Mouse (Mus musculus) limb, embryonic 12.5 days (tissue): Measurements from ENCODE around the gene Sept10. TPM values are rescaled to one million over a fixed set of nuclear protein-coding genes. Genes with fewer than 3 reads are reported as not detected.
A peak's percentile ranks its signal among the peaks of the same experiment; 100 is the strongest.

Experiments
- ATAC-seq: fragments of 200-750 bp; cut with Nextera tagmentation; 2 replicates; pipeline ENCODE4 v1.8.0; 2017; ENCODE audit warnings: low read depth, moderate TSS enrichment; ENCODE audit not compliant: insufficient number of reproducible peaks, insufficient read depth, low FRiP score, low TSS enrichment
- H3K27ac ChIP-seq: fragments of 300-500 bp; sonication (generic); 2 replicates; pipeline ENCODE4 v1.5.1; 2016; ENCODE audit warnings: mild to moderate bottlenecking, moderate library complexity
- H3K27me3 ChIP-seq: fragments of 300-500 bp; sonication (generic); 2 replicates; pipeline ENCODE4 v1.6.1; 2016; ENCODE audit warnings: mild to moderate bottlenecking, moderate library complexity
- H3K36me3 ChIP-seq: fragments of 300-500 bp; sonication (generic); 2 replicates; pipeline ENCODE4 v1.6.1; 2016; ENCODE audit warnings: mild to moderate bottlenecking, moderate library complexity
- H3K4me1 ChIP-seq: fragments of 300-500 bp; sonication (generic); replicated peaks from 2 replicates; pipeline ENCODE4 v1.6.1; 2016
- H3K4me2 ChIP-seq: fragments of 300-500 bp; sonication (generic); 2 replicates; pipeline ENCODE4 v1.6.1; 2016; ENCODE audit warnings: mild to moderate bottlenecking, moderate library complexity
- H3K4me3 ChIP-seq: fragments of 300-500 bp; sonication (generic); replicated peaks from 2 replicates; pipeline ENCODE4 v1.5.1; 2016; ENCODE audit warnings: mild to moderate bottlenecking
- H3K9ac ChIP-seq: fragments of 300-500 bp; sonication (generic); replicated peaks from 2 replicates; pipeline ENCODE4 v1.6.1; 2016; ENCODE audit warnings: mild to moderate bottlenecking, moderate library complexity
- H3K9me3 ChIP-seq: fragments of 300-500 bp; sonication (generic); 2 replicates; pipeline ENCODE4 v1.6.1; 2016; ENCODE audit warnings: mild to moderate bottlenecking, moderate library complexity
- WGBS: fragments of 180-500 bp; shearing (Covaris S2); methylation state at CpG from one replicate; pipeline ENCODE4 v1.1.7; 2016; 5-methylcytosine and 5-hydroxymethylcytosine counted together
- polyA plus RNA-seq: library from polyadenylated mRNA; unstranded; fragments of >200 nt; fragmentation: Nextera tagmentation; extraction: Ambion mirVana; gene quantifications from 2 replicates; pipeline ENCODE4 v1.2.1, GENCODE M21; 2016

Gene Sept10
- polyA plus RNA-seq, 1 experiment from 2014 or later: 42.3 TPM

DNA sequence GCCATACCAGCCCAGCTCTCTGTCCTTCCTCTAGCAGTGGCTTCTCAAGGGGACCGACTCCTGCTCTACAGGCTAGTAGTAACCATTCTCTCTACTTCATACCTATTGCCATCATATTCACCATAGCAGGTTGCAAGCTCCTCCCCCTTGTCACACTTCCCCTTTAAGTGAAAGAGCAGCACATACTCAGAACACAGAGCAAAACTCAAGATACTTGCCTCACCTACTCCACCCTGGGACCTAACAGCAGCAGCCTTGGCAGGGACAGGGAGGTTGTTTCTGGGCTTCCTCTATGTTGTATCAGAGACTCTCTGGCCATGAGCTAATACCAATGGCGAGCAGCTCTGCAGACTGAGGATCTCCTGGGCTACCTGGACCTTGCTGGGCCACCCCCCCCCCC lies 96.2 kb downstream of the Sept10 start:
- WGBS: 95% methylated on average over 2 of the region's 2 CpGs
- Histone ChIP-seq H3K4me2 (no peak overlapping the region), H3K9me3 (no peaks in the 10 kb centered on the region), H3K36me3 (no peaks in the 10 kb centered on the region), H3K27ac (no peak overlapping the region), H3K9ac (no peak overlapping the region), H3K27me3 (no peaks in the 10 kb centered on the region), H3K4me3 (no peak overlapping the region), H3K4me1 (no peaks in the 10 kb centered on the region)
- no peak for ATAC-seq

DNA sequence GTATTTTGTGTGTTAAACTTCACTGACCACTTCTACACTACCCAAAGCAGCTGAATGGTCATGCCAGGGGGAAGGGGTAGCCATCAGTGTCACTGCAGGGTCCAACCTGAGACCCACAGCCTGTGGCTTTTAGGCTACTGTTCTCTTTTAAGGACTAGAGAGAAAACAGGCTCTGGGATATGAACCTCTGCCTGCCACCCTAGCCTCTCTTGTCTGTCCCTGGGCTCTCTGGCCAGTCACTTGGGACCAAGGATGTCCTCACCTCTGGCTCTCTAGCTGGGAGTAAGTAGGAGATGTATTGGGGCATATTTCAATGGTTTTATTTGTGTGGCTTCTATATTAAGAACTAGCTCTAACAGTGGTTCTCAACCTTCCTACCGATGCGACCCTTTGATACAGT lies 101.8 kb downstream of the Sept10 start:
- Histone ChIP-seq H3K27ac (no peak overlapping the region), H3K9me3 (no peaks in the 10 kb centered on the region)

DNA sequence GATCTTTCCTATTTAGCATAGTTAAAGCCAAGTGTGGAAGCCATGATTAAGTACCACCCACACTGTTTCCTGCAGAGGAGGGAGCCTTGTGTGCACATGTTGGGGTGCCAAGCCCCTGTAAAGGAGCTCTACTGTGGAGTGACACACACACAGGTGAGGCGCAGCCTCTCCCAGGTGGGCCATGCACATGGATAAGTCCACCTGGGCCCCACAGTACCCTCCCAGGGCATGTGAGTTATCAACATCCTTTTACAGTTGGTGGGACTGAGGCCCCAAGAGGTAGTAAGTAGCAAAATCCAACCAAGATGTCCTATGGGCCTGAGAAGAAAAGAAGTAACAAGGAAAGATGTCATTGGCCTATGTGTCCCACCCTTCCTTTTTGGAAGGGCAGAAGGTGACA lies 102.6 kb downstream of the Sept10 start:
- 84% methylated on average over 1 of the region's 1 CpGs for WGBS
- ATAC-seq: no peak
- no peak overlapping the region for H3K27ac ChIP-seq

More for the DNA sequence above, 101.8 kb downstream of the Sept10 start:
- H3K4me3 ChIP-seq: no peak overlapping the region
- WGBS: 93% methylated on average over 2 of the region's 2 CpGs
- ATAC-seq: no peak
- H3K27me3 ChIP-seq: no peaks in the 10 kb centered on the region
- H3K4me1 ChIP-seq: no peaks in the 10 kb centered on the region
- no peak overlapping the region for H3K4me2 ChIP-seq
- H3K9ac ChIP-seq: no peak overlapping the region
- no peaks in the 10 kb centered on the region for H3K36me3 ChIP-seq

DNA sequence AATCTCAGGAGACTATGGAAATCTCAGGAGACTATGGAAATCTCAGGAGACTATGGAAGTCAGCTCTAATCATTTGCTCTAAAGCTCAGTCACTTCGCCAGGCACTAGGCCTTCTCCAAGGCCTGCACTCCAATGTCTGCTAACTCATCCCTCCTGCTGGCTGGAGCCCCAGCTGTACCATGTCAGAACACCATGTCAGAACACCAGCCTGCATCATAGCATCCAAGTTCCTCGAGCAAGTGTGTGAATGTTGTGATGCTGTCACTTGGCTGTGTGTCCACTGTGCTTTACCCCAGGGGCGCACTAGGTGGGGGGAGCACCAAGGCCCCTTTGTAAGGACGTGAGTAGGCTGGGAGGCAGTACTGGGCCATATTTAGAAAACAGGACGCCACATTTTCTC lies 104.1 kb downstream of the Sept10 start:
- H3K4me3 ChIP-seq: no peak overlapping the region
- WGBS: 80% methylated on average over 5 of the region's 5 CpGs
- no peaks in the 10 kb centered on the region for H3K27me3 ChIP-seq
- no peaks in the 10 kb centered on the region for H3K9me3 ChIP-seq
- H3K4me2 ChIP-seq: no peak overlapping the region
- no peaks in the 10 kb centered on the region for H3K4me1 ChIP-seq
- no peak overlapping the region for H3K27ac ChIP-seq
- no peaks in the 10 kb centered on the region for H3K36me3 ChIP-seq
- no peak overlapping the region for H3K9ac ChIP-seq
- ATAC-seq: no peak

More for the DNA sequence above, 102.6 kb downstream of the Sept10 start:
- no peaks in the 10 kb centered on the region for H3K27me3 ChIP-seq
- no peak overlapping the region for H3K9ac ChIP-seq
- H3K4me3 ChIP-seq: no peak overlapping the region
- no peaks in the 10 kb centered on the region for H3K36me3 ChIP-seq
- H3K9me3 ChIP-seq: no peaks in the 10 kb centered on the region
- no peak overlapping the region for H3K4me2 ChIP-seq
- H3K4me1 ChIP-seq: no peaks in the 10 kb centered on the region

DNA sequence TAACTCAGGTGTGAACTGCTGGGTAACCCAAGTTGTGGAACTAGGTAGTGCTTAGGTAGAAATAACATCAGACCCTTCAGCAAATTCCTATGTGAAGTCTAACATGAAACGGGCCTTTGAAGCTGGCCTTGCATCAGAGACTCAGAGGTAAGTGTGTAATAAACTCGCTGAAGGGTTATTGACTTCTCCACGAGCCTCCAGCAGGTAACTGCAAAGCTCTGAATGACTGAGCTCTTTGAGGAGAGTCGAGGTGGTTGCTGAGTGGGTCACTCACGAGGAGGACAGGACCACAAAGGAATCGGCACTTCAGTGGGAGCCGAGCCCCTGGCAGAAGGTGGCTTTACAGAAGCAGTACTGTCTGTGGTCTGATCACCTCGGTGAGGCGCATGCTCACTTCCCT lies 105.3 kb downstream of the Sept10 start:
- H3K36me3 ChIP-seq: no peaks in the 10 kb centered on the region
- ATAC-seq: no peak

DNA sequence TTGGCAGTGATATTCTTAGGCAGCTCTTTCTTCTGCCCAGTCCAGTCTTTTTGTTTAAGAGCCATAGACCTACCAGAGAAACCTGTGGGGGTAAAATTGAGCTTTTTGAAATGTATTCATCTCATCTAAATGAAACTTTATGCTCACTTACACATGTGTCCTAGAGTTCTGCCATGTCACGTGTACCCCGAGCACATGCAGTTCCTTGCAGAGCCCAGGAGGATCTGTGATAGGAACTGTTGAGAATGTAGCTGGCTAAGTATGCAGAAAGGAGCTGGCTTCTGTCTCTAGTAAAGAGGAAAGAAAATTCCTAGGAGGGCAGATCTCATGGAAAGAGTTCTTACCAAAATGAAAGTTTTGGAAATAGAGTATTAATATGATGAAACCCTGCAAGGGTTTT lies 106.0 kb downstream of the Sept10 start:
- no peak overlapping the region for H3K27ac ChIP-seq
- no peaks in the 10 kb centered on the region for H3K4me1 ChIP-seq
- WGBS: 94% methylated on average over 2 of the region's 2 CpGs
- ATAC-seq: no peak
- H3K36me3 ChIP-seq: no peaks in the 10 kb centered on the region
- H3K9ac ChIP-seq: no peak overlapping the region
- H3K9me3 ChIP-seq: no peaks in the 10 kb centered on the region
- H3K4me2 ChIP-seq: no peak overlapping the region
- no peak overlapping the region for H3K4me3 ChIP-seq
- H3K27me3 ChIP-seq: no peaks in the 10 kb centered on the region

More for the DNA sequence above, 105.3 kb downstream of the Sept10 start:
- H3K9me3 ChIP-seq: no peaks in the 10 kb centered on the region
- no peak overlapping the region for H3K27ac ChIP-seq
- H3K4me1 ChIP-seq: no peaks in the 10 kb centered on the region
- H3K4me2 ChIP-seq: no peak overlapping the region
- no peak overlapping the region for H3K9ac ChIP-seq
- H3K27me3 ChIP-seq: no peaks in the 10 kb centered on the region
- H3K4me3 ChIP-seq: no peak overlapping the region
- 65% methylated on average over 9 of the region's 9 CpGs for WGBS

DNA sequence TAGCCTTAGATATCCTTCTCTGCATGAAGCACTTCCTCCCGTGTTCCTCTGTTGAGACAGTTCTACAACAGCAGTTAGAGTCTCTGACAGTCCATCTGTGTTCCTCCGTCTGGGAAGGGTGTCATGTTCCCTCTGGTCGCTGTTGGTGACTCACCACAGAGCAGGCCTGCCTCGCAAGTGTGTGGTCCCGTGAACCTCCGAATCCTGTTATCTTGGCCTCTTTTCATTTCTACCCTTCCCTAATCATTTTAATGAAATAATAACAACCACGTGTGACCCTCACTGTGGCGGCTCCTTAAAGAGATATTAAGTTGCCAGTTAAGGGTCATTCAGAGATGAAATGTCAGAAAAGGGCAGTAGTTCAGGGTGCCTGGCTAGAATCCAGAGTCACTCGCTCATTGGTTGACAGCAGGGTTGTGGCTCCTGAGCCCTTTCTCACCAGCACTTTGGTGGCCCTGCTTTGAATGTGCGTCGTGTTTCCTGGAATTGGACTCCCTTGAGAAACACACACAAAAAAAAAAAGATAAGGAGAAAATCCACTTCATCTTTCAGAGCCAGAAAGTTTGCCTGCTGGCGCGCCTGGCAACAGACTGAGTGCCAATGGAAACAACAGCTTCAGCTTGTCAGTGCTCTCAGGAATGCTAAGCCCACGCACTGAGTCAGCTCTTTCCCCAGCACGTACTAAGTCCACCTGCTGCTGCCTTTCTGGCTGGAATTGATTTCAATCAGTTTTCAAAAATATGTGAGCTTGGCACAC lies 106.9 kb downstream of the Sept10 start:
- H3K27ac ChIP-seq: no peak overlapping the region
- no peaks in the 10 kb centered on the region for H3K36me3 ChIP-seq
- H3K4me2 ChIP-seq: no peak overlapping the region
- WGBS: 28% methylated on average over 15 of the region's 15 CpGs
- H3K4me3 ChIP-seq: no peak overlapping the region
- no peaks in the 10 kb centered on the region for H3K27me3 ChIP-seq
- ATAC-seq: no peak
- no peaks in the 10 kb centered on the region for H3K9me3 ChIP-seq
- no peaks in the 10 kb centered on the region for H3K4me1 ChIP-seq
- H3K9ac ChIP-seq: no peak overlapping the region

DNA sequence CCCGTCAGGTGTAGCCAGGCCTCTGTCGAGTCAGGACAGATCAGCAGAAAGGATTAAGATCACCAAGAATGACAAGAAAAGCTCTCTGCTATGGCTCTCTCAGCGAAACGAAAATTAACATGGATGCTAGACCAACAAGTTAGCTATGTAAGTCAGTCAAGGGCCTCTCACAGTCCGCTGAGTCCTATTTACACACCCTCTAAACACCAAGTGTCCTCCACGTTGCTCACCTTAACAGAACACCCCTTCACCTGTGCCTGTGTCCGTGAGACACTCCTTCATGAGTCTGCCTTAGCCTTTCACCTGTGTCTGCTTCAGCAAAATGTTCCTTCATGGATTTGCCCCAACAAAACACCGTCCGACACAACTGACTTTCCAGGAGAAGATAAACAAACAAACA lies 108.3 kb downstream of the Sept10 start:
- Histone ChIP-seq H3K27me3 (no peaks in the 10 kb centered on the region), H3K4me1 (no peaks in the 10 kb centered on the region), H3K4me3 (no peak overlapping the region), H3K27ac (no peak overlapping the region), H3K36me3 (no peaks in the 10 kb centered on the region), H3K9me3 (no peaks in the 10 kb centered on the region), H3K4me2 (no peak overlapping the region), H3K9ac (no peak overlapping the region)
- WGBS: 83% methylated on average over 9 of the region's 9 CpGs
- no peak for ATAC-seq

DNA sequence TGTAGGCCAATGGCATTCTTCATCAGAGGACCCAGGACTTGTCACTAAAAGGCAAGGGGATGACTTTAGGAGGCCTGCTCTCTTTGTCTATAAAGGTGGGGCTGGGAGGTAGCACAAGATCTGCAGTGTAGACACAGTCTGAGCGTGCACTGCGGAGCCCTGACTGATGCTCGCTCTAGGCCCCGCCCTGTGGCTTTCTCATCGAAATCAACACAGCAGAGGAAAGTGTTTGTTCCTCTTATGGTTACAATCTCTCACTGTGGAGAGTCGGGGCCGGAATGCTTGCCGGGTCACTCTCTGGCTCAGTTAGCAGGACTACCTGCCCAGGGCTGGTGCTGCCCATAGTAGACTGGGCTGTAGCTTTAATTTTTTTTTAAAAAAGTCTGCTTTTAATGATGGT lies 108.9 kb downstream of the Sept10 start:
- Histone ChIP-seq H3K4me1 (no peaks in the 10 kb centered on the region), H3K9me3 (no peaks in the 10 kb centered on the region), H3K27ac (no peak overlapping the region), H3K36me3 (no peaks in the 10 kb centered on the region), H3K4me3 (no peak overlapping the region), H3K4me2 (no peak overlapping the region), H3K27me3 (no peaks in the 10 kb centered on the region), H3K9ac (no peak overlapping the region)
- ATAC-seq: no peak
- 92% methylated on average over 8 of the region's 8 CpGs for WGBS

DNA sequence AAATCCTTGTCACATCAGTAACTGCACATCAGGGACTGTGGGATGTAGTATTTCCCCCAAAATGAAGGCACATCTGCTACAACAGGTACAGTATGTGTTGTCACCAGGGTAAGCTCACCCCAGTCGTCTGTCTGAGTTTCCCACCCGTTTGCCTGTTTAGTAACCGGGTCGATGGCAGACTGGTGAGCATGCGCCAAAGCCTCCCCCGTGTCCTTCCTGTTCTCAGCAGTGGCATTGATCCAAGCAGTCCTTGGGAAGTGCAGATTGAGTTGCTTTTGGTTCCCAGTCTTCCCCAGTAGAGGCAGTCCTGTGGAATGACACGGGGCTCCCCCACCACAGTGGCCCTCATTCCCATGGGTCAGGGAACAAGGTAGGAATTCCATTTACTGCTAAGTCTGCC lies 111.3 kb downstream of the Sept10 start:
- H3K4me3 ChIP-seq: no peak overlapping the region
- no peaks in the 10 kb centered on the region for H3K4me1 ChIP-seq
- no peaks in the 10 kb centered on the region for H3K9me3 ChIP-seq
- H3K27me3 ChIP-seq: no peaks in the 10 kb centered on the region
- no peak overlapping the region for H3K27ac ChIP-seq
- no peak overlapping the region for H3K9ac ChIP-seq
- no peak for ATAC-seq
- no peaks in the 10 kb centered on the region for H3K36me3 ChIP-seq
- WGBS: 89% methylated on average over 7 of the region's 7 CpGs
- no peak overlapping the region for H3K4me2 ChIP-seq

DNA sequence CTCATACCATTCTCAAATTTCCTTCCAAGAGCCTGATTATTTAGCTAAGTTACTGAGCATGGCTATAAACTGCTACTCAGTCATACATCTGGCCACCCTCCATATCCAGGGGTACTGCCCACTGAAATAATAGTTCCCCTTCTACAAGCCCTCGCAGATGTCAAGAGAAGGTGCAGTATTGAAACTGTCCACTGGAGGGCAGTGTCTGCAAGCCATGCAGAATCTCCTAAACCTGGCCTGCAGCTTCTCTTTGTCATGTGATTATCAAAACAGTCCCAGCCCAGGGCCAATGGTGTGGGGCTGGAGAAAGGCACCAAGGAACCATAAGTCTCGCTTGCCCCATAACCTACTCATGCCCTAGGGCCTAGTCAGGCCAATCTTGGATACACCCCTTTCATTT lies 112.6 kb downstream of the Sept10 start:
- Histone ChIP-seq H3K36me3 (no peaks in the 10 kb centered on the region), H3K4me3 (no peak overlapping the region), H3K4me2 (no peak overlapping the region), H3K27ac (no peak overlapping the region), H3K9me3 (no peaks in the 10 kb centered on the region), H3K4me1 (no peaks in the 10 kb centered on the region), H3K27me3 (no peaks in the 10 kb centered on the region), H3K9ac (no peak overlapping the region)
- WGBS: 31% methylated on average over 2 of the region's 2 CpGs
- peak; percentile 48; the same call in 1 of the 2 replicates for ATAC-seq

DNA sequence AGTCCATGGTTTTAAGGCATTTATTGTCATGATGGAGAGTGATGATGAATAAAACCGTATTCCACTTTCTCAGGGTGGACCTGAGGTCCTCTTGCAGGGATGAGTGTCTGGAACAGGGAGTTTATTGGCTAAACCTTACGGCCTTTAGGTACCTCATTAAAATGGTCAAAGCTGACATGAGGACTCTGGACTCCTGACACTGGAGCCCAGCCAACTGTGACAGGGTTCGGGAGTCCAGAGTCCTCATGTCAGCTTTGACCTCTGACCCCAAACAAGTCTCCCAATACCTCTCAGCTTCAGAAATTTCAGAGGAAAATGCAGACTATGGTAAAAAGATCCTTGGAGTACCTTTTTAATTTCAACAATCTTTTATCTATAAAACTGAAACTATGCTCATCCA lies 115.0 kb downstream of the Sept10 start:
- Histone ChIP-seq H3K27ac (no peak overlapping the region), H3K9ac (no peak overlapping the region), H3K9me3 (no peaks in the 10 kb centered on the region), H3K4me2 (no peak overlapping the region), H3K4me1 (no peaks in the 10 kb centered on the region), H3K4me3 (no peak overlapping the region), H3K27me3 (no peaks in the 10 kb centered on the region), H3K36me3 (no peaks in the 10 kb centered on the region)
- WGBS: 54% methylated on average over 3 of the region's 3 CpGs
- ATAC-seq: no peak
